Mouse (Mus musculus) CH12.LX (cell line): ENCODE data around the gene Vps33b. TPM values are rescaled to one million over a fixed set of nuclear protein-coding genes. Genes with fewer than 3 reads are reported as not detected.

Source experiments
- DNase-seq: peaks from one replicate; pipeline ENCODE4 v3.0.0-alpha.2; 2013; ENCODE audit errors: extremely low read depth
- H3K27ac ChIP-seq: 2 replicates; pipeline ENCODE4 v1.5.1; 2012; ENCODE audit warnings: low read depth, mild to moderate bottlenecking, control low read depth, moderate library complexity; ENCODE audit not compliant: insufficient read depth
- H3K27me3 ChIP-seq: replicated peaks from 2 replicates; pipeline ENCODE3; 2012; ENCODE audit warnings: inconsistent platforms
- H3K36me3 ChIP-seq, 2 experiments: replicated peaks in 1 of 2; 2 replicates each; pipeline versions ENCODE3 to v1.6.1; 2012; ENCODE audit warnings: inconsistent platforms in 1 of 2, low read length in 1 of 2, mild to moderate bottlenecking in 1 of 2, mixed read lengths in 1 of 2, moderate library complexity in 1 of 2; ENCODE audit not compliant: control insufficient read depth in 1 of 2, insufficient read depth in 1 of 2
- H3K4me1 ChIP-seq, 2 experiments: 2 replicates each; pipeline ENCODE4 v1.6.1; 2012; ENCODE audit warnings: inconsistent platforms in 1 of 2, moderate library complexity in 1 of 2; ENCODE audit not compliant: insufficient read depth in 2 of 2, control insufficient read depth in 1 of 2
- H3K4me2 ChIP-seq: 2 replicates; pipeline ENCODE4 v1.6.1; 2012; ENCODE audit warnings: low read depth, mild to moderate bottlenecking, control low read depth; ENCODE audit not compliant: poor library complexity, insufficient read depth, severe bottlenecking
- H3K4me3 ChIP-seq, 3 experiments: fragments of 150-350 bp in 1 of 3; sonication (generic) in 1 of 3; replicated peaks in 1 of 3; 2 replicates each; pipeline versions ENCODE3 to v1.5.1; 2011 to 2012; ENCODE audit warnings: low read depth in 2 of 3, low read length in 2 of 3, mild to moderate bottlenecking in 2 of 3, moderate library complexity in 2 of 3, control low read depth in 1 of 3, improper control_type of control experiment in 1 of 3, inconsistent platforms in 1 of 3, mixed read lengths in 1 of 3; ENCODE audit not compliant: poor library complexity in 1 of 3
- H3K79me2 ChIP-seq: replicated peaks from 2 replicates; pipeline ENCODE4 v1.6.1; 2012; ENCODE audit warnings: mild to moderate bottlenecking, moderate library complexity; ENCODE audit not compliant: control insufficient read depth, poor library complexity, insufficient read depth, severe bottlenecking; ENCODE audit errors: extremely low read depth
- H3K9ac ChIP-seq: 2 replicates; pipeline ENCODE4 v1.6.1; 2012; ENCODE audit warnings: low read depth, mild to moderate bottlenecking, control low read depth, moderate library complexity; ENCODE audit not compliant: insufficient read depth
- H3K9me3 ChIP-seq: replicated peaks from 2 replicates; pipeline ENCODE3; 2012; ENCODE audit warnings: low read length, inconsistent platforms, mixed read lengths
- BHLHE40 ChIP-seq: IDR thresholded peaks from 2 replicates; pipeline ENCODE4 v1.6.1; 2011; ENCODE audit warnings: mild to moderate bottlenecking, low read depth, low read length, improper control_type of control experiment
- CTCF ChIP-seq, 2 experiments: IDR thresholded peaks in 1 of 2; conservative IDR thresholded peaks in 1 of 2; 2 replicates each; pipeline ENCODE4 v1.5.1; 2011 to 2012; ENCODE audit warnings: low read depth in 2 of 2, low read length in 2 of 2, improper control_type of control experiment in 1 of 2, inconsistent platforms in 1 of 2, mild to moderate bottlenecking in 1 of 2, moderate library complexity in 1 of 2
- KAT2A ChIP-seq: IDR thresholded peaks from 2 replicates; pipeline ENCODE4 v1.6.1; 2012; ENCODE audit warnings: low read length, improper control_type of control experiment, inconsistent platforms; ENCODE audit not compliant: insufficient replicate concordance
- MAZ ChIP-seq: IDR thresholded peaks from 2 replicates; pipeline ENCODE4 v1.6.1; 2012; ENCODE audit warnings: low read depth, mild to moderate bottlenecking, inconsistent platforms, low read length, improper control_type of control experiment, moderate library complexity
- MEF2A ChIP-seq: IDR thresholded peaks from 2 replicates; pipeline ENCODE4 v1.6.1; 2014; ENCODE audit warnings: low read depth, mild to moderate bottlenecking, inconsistent platforms, low read length, improper control_type of control experiment, borderline replicate concordance
- POLR2AphosphoS2 ChIP-seq: IDR thresholded peaks from 2 replicates; pipeline ENCODE4 v1.6.1; 2011; ENCODE audit warnings: low read depth, low read length, improper control_type of control experiment
- RAD21 ChIP-seq: IDR thresholded peaks from 2 replicates; pipeline ENCODE4 v1.6.1; 2011; ENCODE audit warnings: low read depth, mild to moderate bottlenecking, low read length, improper control_type of control experiment, moderate library complexity
- TCF12 ChIP-seq: IDR thresholded peaks from 2 replicates; pipeline ENCODE4 v1.6.1; 2014; ENCODE audit warnings: low read depth, mild to moderate bottlenecking, inconsistent platforms, low read length, improper control_type of control experiment
- UBTF ChIP-seq: IDR thresholded peaks from 2 replicates; pipeline ENCODE4 v1.6.1; 2012; ENCODE audit warnings: low read depth, mild to moderate bottlenecking, inconsistent platforms, low read length, improper control_type of control experiment, moderate library complexity
- ZMIZ1 ChIP-seq: IDR thresholded peaks from 2 replicates; pipeline ENCODE4 v1.6.1; 2012; ENCODE audit warnings: low read depth, mild to moderate bottlenecking, inconsistent platforms, low read length, improper control_type of control experiment
- dilution Hi-C: fragments of 300-500 bp; cut with MboI; formaldehyde crosslinking; loops from 2 replicates; pipeline ENCODE4 v1.14.3; 2020; ENCODE audit warnings: low sequenced_read_pairs; ENCODE audit not compliant: extremely low pct_unique_long_range_greater_than_20kb, extremely low pct_ligation_motif_present
- in situ Hi-C: fragments of 300-500 bp; cut with MboI; formaldehyde crosslinking; loops from 3 replicates; pipeline ENCODE4 v1.14.3; 2019; ENCODE audit warnings: low sequenced_read_pairs, low pct_ligation_motif_present, low pct_unique_long_range_greater_than_20kb, mixed read lengths
- polyA plus RNA-seq: library from polyadenylated mRNA; unstranded; fragments of >175 nt; gene quantifications from 2 replicates; pipeline ENCODE4 v1.2.1, GENCODE M21; 2012; ENCODE audit warnings: low read depth; ENCODE audit not compliant: insufficient read length
- total RNA-seq, 2 experiments: library from RNA; depleted of rRNA; stranded (reverse); fragments of 300-350 nt in 1 of 2; fragments of >200 nt in 1 of 2; gene quantifications; 2 replicates each; pipeline ENCODE4 v1.2.3; 2012 to 2014

Gene Vps33b
- total and polyA plus RNA-seq, 3 experiments, result 15.5 to 23.2 (median 16.6) TPM

DNA sequence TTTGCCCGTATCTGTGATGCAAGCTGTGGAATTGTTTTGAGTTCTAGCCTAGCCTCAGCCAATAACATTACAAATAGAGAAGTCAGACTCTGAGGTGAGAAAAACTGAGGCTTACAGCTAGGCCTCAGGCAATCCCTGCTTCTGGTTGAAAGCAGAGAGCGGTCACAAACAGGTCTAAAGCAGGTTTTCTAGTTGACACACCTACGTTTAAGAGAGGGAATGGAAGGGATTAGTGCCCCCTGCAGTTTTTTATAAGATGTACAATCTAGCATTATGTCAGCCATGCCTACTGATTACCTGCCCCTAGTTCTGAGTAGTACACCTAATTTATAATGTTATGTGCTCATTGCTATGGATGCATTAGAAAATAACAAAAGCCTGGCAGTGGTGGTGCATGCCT lies 38.3 kb downstream of the Vps33b start:
- dilution Hi-C loops, result no loop called here
- TF ChIP-seq TCF12 (no peak), KAT2A (no peak), CTCF (conservative IDR thresholded peaks at IDR 0.05 in 1 of 2, IDR thresholded peaks at IDR 0.05 in 1 of 2; ENCODE audit: low read depth in 2 of 2, low read length in 2 of 2) (peak in 1 of 2 experiments; percentile 7; a peak in 1 of 4 replicates)
- no peak overlapping the region for H3K9ac ChIP-seq
- peaks cover 7% of the 10 kb centered on the region; the same call in 1 of the 2 replicates for H3K79me2 ChIP-seq
- no peak overlapping the region for H3K4me2 ChIP-seq
- H3K27ac ChIP-seq, result no peak overlapping the region
- H3K27me3 ChIP-seq, result no peaks in the 10 kb centered on the region
- in situ Hi-C loops, result no loop called here
- H3K4me1 ChIP-seq, result no peaks in the 10 kb centered on the region
- peaks cover 84 to 96% of the 10 kb centered on the region in 2 experiments for H3K36me3 ChIP-seq
- no peak overlapping the region for H3K4me3 ChIP-seq
- no peaks in the 10 kb centered on the region for H3K9me3 ChIP-seq
- no peak for DNase-seq

- Histone ChIP-seq H3K4me3 (no peak overlapping the region), H3K27ac (no peak overlapping the region), H3K9me3 (no peaks in the 10 kb centered on the region), H3K9ac (no peak overlapping the region), H3K27me3 (no peaks in the 10 kb centered on the region), H3K4me1 (no peaks in the 10 kb centered on the region), H3K4me2 (no peak overlapping the region), H3K79me2 (no peaks in the 10 kb centered on the region), H3K36me3 (peaks cover 85 to 94% of the 10 kb centered on the region in 2 experiments)
- in situ Hi-C loops (no loop called here), dilution Hi-C loops (no loop called here)
- TF ChIP-seq UBTF (no peak), MAZ (no peak), MEF2A (no peak), RAD21 (no peak)
- no peak for DNase-seq
Measured at GRCm38 (mm10) chr7:80310771-80311170, 41.3 kb downstream of the Vps33b start.

GRCm38 (mm10) chr7:80315733-80316132 lies 46.3 kb downstream of the Vps33b start:
- peaks cover 75 to 91% of the 10 kb centered on the region in 2 experiments for H3K36me3 ChIP-seq
- no peak overlapping the region for H3K27ac ChIP-seq
- dilution Hi-C loops (no loop called here), in situ Hi-C loops (no loop called here)
- TF ChIP-seq POLR2AphosphoS2 (0 out of 2 replicates have a peak, but pooled peaks have one; percentile 51), BHLHE40 (no peak), ZMIZ1 (peak; percentile 33)
- H3K9me3 ChIP-seq, result no peaks in the 10 kb centered on the region
- DNase-seq, result no peak
- no peak overlapping the region for H3K4me3 ChIP-seq
- no peaks in the 10 kb centered on the region for H3K4me1 ChIP-seq
- H3K27me3 ChIP-seq, result no peaks in the 10 kb centered on the region
- H3K9ac ChIP-seq, result no peak overlapping the region
- no peak overlapping the region for H3K4me2 ChIP-seq
- H3K79me2 ChIP-seq, result peaks cover 1% of the 10 kb centered on the region
